Mouse (Mus musculus) G1E (cell line): ENCODE results near the gene Cdca3. TPM values are rescaled to one million over a fixed set of nuclear protein-coding genes. Genes with fewer than 3 reads are reported as not detected.

Experiments used
- ATAC-seq: 2 replicates; pipeline ENCODE4 v1.8.0; 2016; ENCODE audit warnings: mild to moderate bottlenecking; ENCODE audit not compliant: insufficient number of reproducible peaks, poor library complexity, low FRiP score, severe bottlenecking; ENCODE audit errors: extremely low read depth
- DNase-seq: peaks from one replicate; pipeline ENCODE4 v3.0.0; 2012; ENCODE audit warnings: low spot score
- H3K27me3 ChIP-seq: 2 replicates; pipeline ENCODE4 v1.6.1; 2012; ENCODE audit warnings: mild to moderate bottlenecking, low read length, inconsistent platforms; ENCODE audit not compliant: insufficient read depth
- H3K36me3 ChIP-seq: replicated peaks from 2 replicates; pipeline ENCODE3; 2012; ENCODE audit warnings: mild to moderate bottlenecking, inconsistent platforms
- H3K4me1 ChIP-seq: 2 replicates; pipeline ENCODE4 v1.6.1; 2012; ENCODE audit warnings: low read depth, low read length, inconsistent platforms, mixed read lengths; ENCODE audit not compliant: insufficient read depth
- H3K4me3 ChIP-seq: 2 replicates; pipeline ENCODE4 v1.5.1; 2012; ENCODE audit warnings: low read depth, mild to moderate bottlenecking, inconsistent platforms, low read length, moderate library complexity, mixed read lengths
- H3K9me3 ChIP-seq: replicated peaks from 2 replicates; pipeline ENCODE4 v1.6.1; 2012; ENCODE audit warnings: inconsistent platforms
- CTCF ChIP-seq: IDR thresholded peaks from 2 replicates; pipeline ENCODE4 v1.5.1; 2012; ENCODE audit warnings: low read depth, low read length, inconsistent platforms, mixed read lengths
- GATA1 ChIP-seq: IDR thresholded peaks from 2 replicates; pipeline ENCODE4 v1.6.1; 2012; ENCODE audit warnings: borderline replicate concordance, low read length, inconsistent platforms, mixed read lengths
- GATA2 ChIP-seq: IDR thresholded peaks from 2 replicates; pipeline ENCODE4 v1.6.1; 2012; ENCODE audit warnings: low read depth, low read length, inconsistent platforms, borderline replicate concordance
- POLR2AphosphoS5 ChIP-seq: IDR thresholded peaks from 2 replicates; pipeline ENCODE4 v1.6.1; 2012; ENCODE audit warnings: low read depth, low read length, inconsistent platforms; ENCODE audit not compliant: insufficient replicate concordance
- TAL1 ChIP-seq: conservative IDR thresholded peaks from 2 replicates; pipeline ENCODE4 v1.6.1; 2012; ENCODE audit warnings: low read depth, low read length, inconsistent platforms, mixed read lengths
- polyA plus RNA-seq: library from polyadenylated mRNA; stranded (reverse); fragments of >175 nt; gene quantifications from 2 replicates; pipeline ENCODE4 v1.2.3, GENCODE M21; 2012
- total RNA-seq, 2 experiments: library from RNA; stranded (forward) in 1 of 2; stranded (reverse) in 1 of 2; fragments of 200-1000 nt in 1 of 2; fragments of >200 nt in 1 of 2; fragmentation: Nextera tagmentation in 1 of 2; gene quantifications; 2 replicates each; pipeline ENCODE4 v1.2.3; 2014 to 2017

The Cdca3 gene
- total and polyA plus RNA-seq, 3 experiments: 50.9 to 137 (median 109) TPM

- Histone ChIP-seq H3K4me1 (0 out of 2 replicates have a peak, but pooled peaks cover 2% of the 10 kb centered on the region), H3K27me3 (peaks cover 67% of the 10 kb centered on the region), H3K4me3 (no peak within 1 kb of the TSS), H3K36me3 (no peaks in the 10 kb centered on the region), H3K9me3 (no peaks in the 10 kb centered on the region)
- no peak for TF ChIP-seq TAL1
- TF ChIP-seq POLR2AphosphoS5: no peak
- TF ChIP-seq CTCF: no peak
- no peak for TF ChIP-seq GATA2
- TF ChIP-seq GATA1: no peak
- no peak for DNase-seq
- no peak for ATAC-seq
Measured at GRCm38 (mm10) chr6:124856916-124857839, 27.8 kb downstream of the Cdca3 start, which contains the start of gene P3h3. TSS of gene P3h3 (minus strand) at chr6:124857752.

GRCm38 (mm10) chr6:124857840-124858530 lies 28.6 kb downstream of the Cdca3 start:
- H3K4me3 ChIP-seq: no peak overlapping the region
- H3K27me3 ChIP-seq: peaks cover 66% of the 10 kb centered on the region
- ATAC-seq: no peak

GRCm38 (mm10) chr6:124858561-124859318 lies 29.4 kb downstream of the Cdca3 start:
- Histone ChIP-seq H3K27me3 (peaks cover 67% of the 10 kb centered on the region), H3K4me1 (peaks cover 5% of the 10 kb centered on the region; the same call in 1 of the 2 replicates), H3K36me3 (no peaks in the 10 kb centered on the region), H3K9me3 (no peaks in the 10 kb centered on the region), H3K4me3 (no peak overlapping the region)
- no peak for ATAC-seq
- TF ChIP-seq GATA2 (no peak), CTCF (no peak), GATA1 (no peak), TAL1 (no peak), POLR2AphosphoS5 (no peak)
- DNase-seq: no peak

More at GRCm38 (mm10) chr6:124857840-124858530, 28.6 kb downstream of the Cdca3 start:
- no peak for DNase-seq
- TF ChIP-seq TAL1 (no peak), CTCF (no peak), GATA2 (no peak), GATA1 (no peak), POLR2AphosphoS5 (no peak)
- no peaks in the 10 kb centered on the region for H3K9me3 ChIP-seq
- H3K36me3 ChIP-seq: no peaks in the 10 kb centered on the region
- H3K4me1 ChIP-seq: peaks cover 2% of the 10 kb centered on the region; the same call in 1 of the 2 replicates

- H3K36me3 ChIP-seq: no peaks in the 10 kb centered on the region
- H3K4me3 ChIP-seq: no peak overlapping the region
- peaks cover 5% of the 10 kb centered on the region; the same call in 1 of the 2 replicates for H3K4me1 ChIP-seq
- ATAC-seq (peak; percentile 28; the same call in 1 of the 2 replicates), DNase-seq (peak; percentile 59)
- TF ChIP-seq POLR2AphosphoS5: no peak
- TF ChIP-seq CTCF: peak; percentile 55; the same call in 1 of the 2 replicates
- H3K9me3 ChIP-seq: no peaks in the 10 kb centered on the region
- peaks cover 71% of the 10 kb centered on the region for H3K27me3 ChIP-seq
Measured at GRCm38 (mm10) chr6:124859725-124860124, 30.4 kb downstream of the Cdca3 start.

GRCm38 (mm10) chr6:124860511-124860910 lies 31.2 kb downstream of the Cdca3 start:
- no peaks in the 10 kb centered on the region for H3K9me3 ChIP-seq
- no peak for ATAC-seq
- no peak for TF ChIP-seq POLR2AphosphoS5
- TF ChIP-seq TAL1: no peak
- no peak for TF ChIP-seq GATA1
- TF ChIP-seq GATA2: no peak
- no peak for TF ChIP-seq CTCF
- DNase-seq: no peak
- peaks cover 5% of the 10 kb centered on the region; the same call in 1 of the 2 replicates for H3K4me1 ChIP-seq
- H3K36me3 ChIP-seq: no peaks in the 10 kb centered on the region
- no peak overlapping the region for H3K4me3 ChIP-seq
- H3K27me3 ChIP-seq: peaks cover 71% of the 10 kb centered on the region
